Mouse (Mus musculus) cerebellum, adult 9-10 months (tissue): ENCODE measurements around the gene Rhpn2.

ENCODE experiments used
- DNase-seq: peaks from one replicate; pipeline ENCODE4 v3.0.0; 2022

Rhpn2 gene

GRCm38 (mm10) chr7:35395734-35396456, 61.9 kb downstream of the Rhpn2 start:
- peak; percentile 48 for DNase-seq

GRCm38 (mm10) chr7:35396542-35397168, 62.7 kb downstream of the Rhpn2 start, which contains the start of the genes Faap24 and Cep89:
Gene Faap24, minus strand, starts transcription at chr7:35396836.
Gene Cep89, plus strand, starts transcription at chr7:35397035.
- DNase-seq, result peak; percentile 99

GRCm38 (mm10) chr7:35401169-35401568, 67.2 kb downstream of the Rhpn2 start:
- no peak for DNase-seq

GRCm38 (mm10) chr7:35415226-35415625, 81.3 kb downstream of the Rhpn2 start:
- DNase-seq, result no peak

- no peak for DNase-seq
Observed at GRCm38 (mm10) chr7:35415801-35416653, 82.1 kb downstream of the Rhpn2 start.

GRCm38 (mm10) chr7:35416654-35416948, 82.6 kb downstream of the Rhpn2 start:
- no peak for DNase-seq

- no peak for DNase-seq
Observed at GRCm38 (mm10) chr7:35423071-35423470, 89.1 kb downstream of the Rhpn2 start.

- DNase-seq, result no peak
Observed at GRCm38 (mm10) chr7:35428146-35428545, 94.2 kb downstream of the Rhpn2 start.

GRCm38 (mm10) chr7:35435266-35435665, 101.3 kb downstream of the Rhpn2 start:
- no peak for DNase-seq
